Mouse (Mus musculus): Measurements from ENCODE around the gene Fry. TPM values are rescaled to one million over a fixed set of nuclear protein-coding genes. Genes with fewer than 3 reads are reported as not detected.

Fry gene
- polyA plus RNA-seq, 2 experiments from 2014 or later: 12.7 to 17.8 TPM

GRCm38 (mm10) chr5:150275314-150275713, 156.9 kb downstream of the Fry start:
- no peak for ATAC-seq

- ATAC-seq: no peak
Observed at GRCm38 (mm10) chr5:150276611-150277010, 158.2 kb downstream of the Fry start.

- no peak for ATAC-seq
Observed at GRCm38 (mm10) chr5:150279387-150279786, 160.9 kb downstream of the Fry start.

GRCm38 (mm10) chr5:150281084-150281483, 162.6 kb downstream of the Fry start:
- ATAC-seq: no peak

GRCm38 (mm10) chr5:150282091-150282490, 163.6 kb downstream of the Fry start:
- ATAC-seq: no peak

- no peak for ATAC-seq
Observed at GRCm38 (mm10) chr5:150287949-150288348, 169.5 kb downstream of the Fry start.

GRCm38 (mm10) chr5:150289611-150290010, 171.2 kb downstream of the Fry start:
- peak; percentile 23 for ATAC-seq

- no peak for ATAC-seq
Observed at GRCm38 (mm10) chr5:150290494-150291199, 172.2 kb downstream of the Fry start.

- peak; percentile 36 for ATAC-seq
Observed at GRCm38 (mm10) chr5:150291216-150291615, 172.8 kb downstream of the Fry start.

GRCm38 (mm10) chr5:150292186-150292585, 173.7 kb downstream of the Fry start:
- no peak for ATAC-seq

GRCm38 (mm10) chr5:150294306-150294705, 175.9 kb downstream of the Fry start:
- no peak for ATAC-seq

- ATAC-seq: no peak
Observed at GRCm38 (mm10) chr5:150295096-150295495, 176.7 kb downstream of the Fry start.

GRCm38 (mm10) chr5:150298969-150299368, 180.5 kb downstream of the Fry start:
- ATAC-seq: no peak

GRCm38 (mm10) chr5:150302123-150302522, 183.7 kb downstream of the Fry start:
- ATAC-seq: no peak

- no peak for ATAC-seq
Observed at GRCm38 (mm10) chr5:150302996-150303395, 184.6 kb downstream of the Fry start.

- ATAC-seq: no peak
Observed at GRCm38 (mm10) chr5:150306497-150306896, 188.1 kb downstream of the Fry start.

GRCm38 (mm10) chr5:150313229-150313628, 194.8 kb downstream of the Fry start:
- ATAC-seq: no peak

- ATAC-seq: no peak
Observed at GRCm38 (mm10) chr5:150314582-150314981, 196.1 kb downstream of the Fry start.

- ATAC-seq: no peak
Observed at GRCm38 (mm10) chr5:150325411-150325810, 207.0 kb downstream of the Fry start.

- no peak for ATAC-seq
Observed at GRCm38 (mm10) chr5:150328686-150329085, 210.2 kb downstream of the Fry start.

- no peak for ATAC-seq
Observed at GRCm38 (mm10) chr5:150331821-150332220, 213.4 kb downstream of the Fry start.

GRCm38 (mm10) chr5:150332810-150333209, 214.4 kb downstream of the Fry start:
- ATAC-seq: no peak

GRCm38 (mm10) chr5:150333328-150333731, 214.9 kb downstream of the Fry start:
- no peak for ATAC-seq

- ATAC-seq: no peak
Observed at GRCm38 (mm10) chr5:150336451-150336850, 218.0 kb downstream of the Fry start.

GRCm38 (mm10) chr5:150337696-150338095, 219.3 kb downstream of the Fry start:
- no peak for ATAC-seq
